In genomic region chr3:132084018-132084417, GRCm38 (mm10) we compare ENCODE assay signal across 8 mouse cellular contexts. TPM values are rescaled to one million over a fixed set of nuclear protein-coding genes. Genes with fewer than 3 reads are reported as not detected.
DNase-seq lines count a peak whose midpoint lies in the region; ATAC-seq and TF ChIP-seq lines count a peak whose summit lies in the region.

No protein-coding gene starts in this region.

- DNase-seq in cerebellum, adult 18-20 months = peak; percentile 9 to 18
- DNase-seq in cerebellum, adult 11 months = no peak
- peak; percentile 88 for DNase-seq in kidney, postnatal 0 days (ENCODE audit: low spot score)
- peak; percentile 79 for DNase-seq in limb, embryonic 14.5 days (ENCODE audit: low spot score)
- DNase-seq in yolk sac, embryonic 10.5 days (ENCODE audit: low spot score) = peak; percentile 57

- H3K4me1 ChIP-seq in embryonic facial prominence, embryonic 12.5 days = peaks cover 9% of the 10 kb centered on the region
- peaks cover 41% of the 10 kb centered on the region for H3K4me1 ChIP-seq in heart, embryonic 13.5 days
- 0 out of 2 replicates have a peak, but pooled peaks cover 2% of the 10 kb centered on the region for H3K4me1 ChIP-seq in kidney, postnatal 0 days (replicated peaks; ENCODE audit: insufficient read depth, low read length)
- H3K4me1 ChIP-seq in limb, embryonic 14.5 days (ENCODE audit: control insufficient read depth, insufficient read depth, low read length) = peaks cover 6% of the 10 kb centered on the region; the same call in 1 of the 2 replicates
- peaks cover 41% of the 10 kb centered on the region for H3K4me1 ChIP-seq in midbrain, embryonic 13.5 days (replicated peaks)

- ATAC-seq in embryonic facial prominence, embryonic 12.5 days (ENCODE audit: insufficient number of reproducible peaks, insufficient read depth, low FRiP score, low TSS enrichment) = peak; percentile 88
- ATAC-seq in heart, embryonic 13.5 days (ENCODE audit: extremely low read depth, insufficient number of reproducible peaks, low FRiP score, low TSS enrichment) = peak; percentile 53; the same call in 1 of the 2 replicates
- ATAC-seq in kidney, postnatal 0 days (replicated peaks; ENCODE audit: low FRiP score, low read depth) = peak; percentile 87
- peak; percentile 61 for ATAC-seq in limb, embryonic 14.5 days (ENCODE audit: low FRiP score, low read depth)
- ATAC-seq in midbrain, embryonic 13.5 days = peak; percentile 73

- TF ChIP-seq POLR2A in limb, embryonic 14.5 days (IDR thresholded peaks at IDR 0.05; ENCODE audit: borderline replicate concordance, extremely low read depth, insufficient read depth, insufficient read length) = no peak

- TF ChIP-seq CTCF in kidney, postnatal 0 days (IDR thresholded peaks at IDR 0.05; ENCODE audit: low read depth) = peak; percentile 74

- no peaks in the 10 kb centered on the region for H3K36me3 ChIP-seq in embryonic facial prominence, embryonic 12.5 days
- no peaks in the 10 kb centered on the region for H3K36me3 ChIP-seq in heart, embryonic 13.5 days
- no peaks in the 10 kb centered on the region for H3K36me3 ChIP-seq in kidney, postnatal 0 days (ENCODE audit: insufficient read depth, low read length)
- H3K36me3 ChIP-seq in limb, embryonic 14.5 days (ENCODE audit: control insufficient read depth, insufficient read depth, low read length) = no peaks in the 10 kb centered on the region
- H3K36me3 ChIP-seq in midbrain, embryonic 13.5 days = no peaks in the 10 kb centered on the region

- 1% methylated on average over 13 of the region's 13 CpGs for WGBS in embryonic facial prominence, embryonic 12.5 days
- WGBS in heart, embryonic 13.5 days = 4% methylated on average over 13 of the region's 13 CpGs
- 5% methylated on average over 13 of the region's 13 CpGs for WGBS in kidney, postnatal 0 days
- 5% methylated on average over 13 of the region's 13 CpGs for WGBS in limb, embryonic 14.5 days
- 2% methylated on average over 13 of the region's 13 CpGs for WGBS in midbrain, embryonic 13.5 days

- H3K4me2 ChIP-seq in embryonic facial prominence, embryonic 12.5 days (replicated peaks) = peak overlapping the region; percentile 77
- H3K4me2 ChIP-seq in heart, embryonic 13.5 days = peak overlapping the region; percentile 88
- peak overlapping the region; percentile 79 for H3K4me2 ChIP-seq in kidney, postnatal 0 days (ENCODE audit: low read length)
- H3K4me2 ChIP-seq in limb, embryonic 14.5 days (replicated peaks; ENCODE audit: low read depth, low read length, severe bottlenecking) = peak overlapping the region; percentile 93
- peak overlapping the region; percentile 97 for H3K4me2 ChIP-seq in midbrain, embryonic 13.5 days (replicated peaks)

- H3K4me3 ChIP-seq in embryonic facial prominence, embryonic 12.5 days = peak overlapping the region; percentile 46
- peak overlapping the region; percentile 53 for H3K4me3 ChIP-seq in heart, embryonic 13.5 days
- H3K4me3 ChIP-seq in kidney, postnatal 0 days (replicated peaks; ENCODE audit: low read depth, low read length) = peak overlapping the region; percentile 48
- peak overlapping the region; percentile 62 for H3K4me3 ChIP-seq in limb, embryonic 14.5 days (replicated peaks; ENCODE audit: low read length)
- peak overlapping the region; percentile 52 for H3K4me3 ChIP-seq in midbrain, embryonic 13.5 days (replicated peaks)

- 0 out of 2 replicates have a peak, but pooled peaks cover 8% of the 10 kb centered on the region for H3K27me3 ChIP-seq in embryonic facial prominence, embryonic 12.5 days
- peaks cover 26% of the 10 kb centered on the region for H3K27me3 ChIP-seq in heart, embryonic 13.5 days (replicated peaks)
- no peaks in the 10 kb centered on the region for H3K27me3 ChIP-seq in kidney, postnatal 0 days (ENCODE audit: insufficient read depth, low read length)
- no peaks in the 10 kb centered on the region for H3K27me3 ChIP-seq in limb, embryonic 14.5 days (ENCODE audit: control insufficient read depth, insufficient read depth, low read length)
- peaks cover 32% of the 10 kb centered on the region for H3K27me3 ChIP-seq in midbrain, embryonic 13.5 days

- H3K9me3 ChIP-seq in embryonic facial prominence, embryonic 12.5 days = no peaks in the 10 kb centered on the region
- H3K9me3 ChIP-seq in heart, embryonic 13.5 days = no peaks in the 10 kb centered on the region
- H3K9me3 ChIP-seq in kidney, postnatal 0 days (replicated peaks; ENCODE audit: low read length) = no peaks in the 10 kb centered on the region
- H3K9me3 ChIP-seq in limb, embryonic 14.5 days (ENCODE audit: control insufficient read depth, low read length) = no peaks in the 10 kb centered on the region
- H3K9me3 ChIP-seq in midbrain, embryonic 13.5 days = no peaks in the 10 kb centered on the region

- H3K9ac ChIP-seq in embryonic facial prominence, embryonic 12.5 days = peak overlapping the region; percentile 46; the same call in 1 of the 2 replicates
- H3K9ac ChIP-seq in heart, embryonic 13.5 days = peak overlapping the region; percentile 60
- no peak overlapping the region; the same call in 1 of the 2 replicates for H3K9ac ChIP-seq in kidney, postnatal 0 days (ENCODE audit: low read depth, low read length)
- H3K9ac ChIP-seq in limb, embryonic 14.5 days (ENCODE audit: low read depth, low read length, severe bottlenecking) = peak overlapping the region; percentile 57; the same call in 1 of the 2 replicates
- 0 out of 2 replicates have a peak overlapping the region, but pooled peaks have one; percentile 10 for H3K9ac ChIP-seq in midbrain, embryonic 13.5 days (replicated peaks)

- peak overlapping the region; percentile 64; the same call in 1 of the 2 replicates for H3K27ac ChIP-seq in embryonic facial prominence, embryonic 12.5 days
- H3K27ac ChIP-seq in heart, embryonic 13.5 days (replicated peaks) = no peak overlapping the region
- no peak overlapping the region for H3K27ac ChIP-seq in kidney, postnatal 0 days
- peak overlapping the region; percentile 85; the same call in 1 of the 2 replicates for H3K27ac ChIP-seq in limb, embryonic 14.5 days (replicated peaks; ENCODE audit: low read depth, low read length)
- no peak overlapping the region for H3K27ac ChIP-seq in midbrain, embryonic 13.5 days

RNA-seq across cellular contexts. Expression of gene Dkk2, which starts 1.1 kb away (rescaled TPM):
- polyA plus RNA-seq in embryonic facial prominence, embryonic 12.5 days (2016; fragmentation: Nextera tagmentation; extraction: Ambion mirVana) = 28.4 and 36.0 TPM in 2 replicates
- 1.3 and 1.4 TPM in 2 replicates for polyA plus RNA-seq in heart, embryonic 13.5 days (2015; fragmentation: Nextera tagmentation; extraction: Ambion mirVana)
- polyA plus RNA-seq in kidney, postnatal 0 days (2015; fragmentation: Nextera tagmentation; extraction: Ambion mirVana) = 7.7 and 8.3 TPM in 2 replicates
- polyA plus RNA-seq in limb, embryonic 14.5 days (2012; rRNA removed) = 55.5 and 63.1 TPM in 2 replicates
- 69.3 and 84.6 TPM in 2 replicates for polyA plus RNA-seq in limb, embryonic 14.5 days (2014; fragmentation: Nextera tagmentation; extraction: Ambion mirVana)
- 2.6 and 2.9 TPM in 2 replicates for polyA plus RNA-seq in midbrain, embryonic 13.5 days (2015; fragmentation: Nextera tagmentation; extraction: Ambion mirVana)

Comparison
In these comparisons a context has a peak if more than half of its experiments do, and no peak if none do; other contexts are left out.
1. H3K27ac ChIP-seq: peak in embryonic facial prominence, embryonic 12.5 days (single experiment) and limb, embryonic 14.5 days (single experiment); none in heart, embryonic 13.5 days (single experiment), kidney, postnatal 0 days (single experiment) and midbrain, embryonic 13.5 days (single experiment).
2. Peak in every context shown above with its lines, with median percentiles within 50 percentile points of each other: ATAC-seq, H3K4me2 ChIP-seq and H3K4me3 ChIP-seq.